Mouse (Mus musculus) kidney, embryonic 14.5 days (tissue): ENCODE results near the gene Mpo. TPM values are rescaled to one million over a fixed set of nuclear protein-coding genes. Genes with fewer than 3 reads are reported as not detected.

ENCODE experiments used
- ATAC-seq: fragments of 200-750 bp; cut with Nextera tagmentation; 2 replicates; pipeline ENCODE4 v1.8.0; 2017; ENCODE audit warnings: moderate number of reproducible peaks, mild to moderate bottlenecking, moderate TSS enrichment, moderate library complexity; ENCODE audit not compliant: low FRiP score, low TSS enrichment
- H3K27ac ChIP-seq: fragments of 300-500 bp; sonication (generic); 2 replicates; pipeline ENCODE4 v1.5.1; 2014; ENCODE audit warnings: low read depth, mild to moderate bottlenecking, low read length, moderate library complexity, mixed read lengths
- H3K27me3 ChIP-seq: fragments of 300-500 bp; sonication (generic); 2 replicates; pipeline ENCODE4 v1.6.1; 2014; ENCODE audit warnings: mild to moderate bottlenecking, low read length; ENCODE audit not compliant: control insufficient read depth, insufficient read depth
- H3K36me3 ChIP-seq: fragments of 300-500 bp; sonication (generic); 2 replicates; pipeline ENCODE4 v1.6.1; 2014; ENCODE audit warnings: low read length, mixed read lengths; ENCODE audit not compliant: control insufficient read depth, insufficient read depth
- H3K4me1 ChIP-seq: fragments of 300-500 bp; sonication (generic); 2 replicates; pipeline ENCODE4 v1.6.1; 2014; ENCODE audit warnings: low read length, mixed read lengths; ENCODE audit not compliant: control insufficient read depth, insufficient read depth
- H3K4me2 ChIP-seq: fragments of 300-500 bp; sonication (generic); replicated peaks from 2 replicates; pipeline ENCODE4 v1.6.1; 2014; ENCODE audit warnings: low read depth, mild to moderate bottlenecking, low read length
- H3K4me3 ChIP-seq: fragments of 300-500 bp; sonication (generic); 2 replicates; pipeline ENCODE4 v1.5.1; 2014; ENCODE audit warnings: mild to moderate bottlenecking, low read length
- H3K9ac ChIP-seq: fragments of 300-500 bp; sonication (generic); 2 replicates; pipeline ENCODE4 v1.6.1; 2014; ENCODE audit warnings: low read depth, mild to moderate bottlenecking, low read length, moderate library complexity
- H3K9me3 ChIP-seq: fragments of 300-500 bp; sonication (generic); 2 replicates; pipeline ENCODE4 v1.6.1; 2016; ENCODE audit warnings: low read length; ENCODE audit not compliant: control insufficient read depth
- WGBS: fragments of 180-500 bp; shearing (Covaris S2); extraction: QIAGEN DNeasy Blood & Tissue Kit; methylation state at CpG from one replicate; pipeline ENCODE4 v1.1.7; 2014; 5-methylcytosine and 5-hydroxymethylcytosine counted together
- microRNA counts: library from miRNA; unstranded; fragments of <30 nt; microRNA quantifications from one replicate; lab custom pipeline; 2017
- microRNA-seq: library from miRNA; unstranded; fragments of <30 nt; microRNA quantifications from one replicate; pipeline ENCODE4, GENCODE M21; 2016
- polyA plus RNA-seq: library from polyadenylated mRNA; unstranded; fragments of >200 nt; fragmentation: Nextera tagmentation; extraction: Ambion mirVana; gene quantifications from 2 replicates; pipeline ENCODE4 v1.2.1, GENCODE M21; 2014

Gene Mpo
- polyA plus RNA-seq, 1 experiment from 2014 or later = 0.41 TPM

DNA sequence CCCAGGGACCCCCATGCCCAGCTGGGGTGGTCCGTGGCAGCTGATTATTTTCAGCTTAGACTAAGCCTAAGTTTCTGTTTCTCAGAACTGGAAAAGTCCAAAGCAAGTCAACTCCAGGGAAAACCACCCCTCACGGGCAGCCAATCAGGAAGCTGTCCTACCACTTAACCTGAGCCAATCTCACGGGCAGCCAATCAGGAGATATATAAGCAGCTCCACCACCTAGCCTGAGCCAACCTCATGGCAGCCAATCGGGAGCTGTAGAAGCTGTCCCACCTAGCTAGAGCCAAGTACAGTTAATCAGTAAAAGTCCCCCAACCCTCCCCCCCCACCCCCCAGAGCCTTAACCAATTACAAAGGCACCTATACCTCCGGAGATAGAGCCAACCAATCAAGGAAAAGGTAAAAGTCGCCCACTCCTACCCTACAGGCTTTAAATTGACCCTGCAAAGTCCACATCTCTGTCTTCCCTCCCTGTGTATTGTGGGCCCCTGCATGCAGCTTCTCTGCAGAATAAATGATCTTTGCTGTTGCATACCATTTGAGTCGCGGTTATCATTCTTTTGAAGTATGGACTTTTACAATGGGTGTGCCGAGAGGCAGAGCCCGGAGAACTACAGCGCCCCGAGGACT, 53.7 kb downstream of the Mpo start:
- no peak overlapping the region for H3K27ac ChIP-seq
- H3K9ac ChIP-seq = no peak overlapping the region
- H3K4me3 ChIP-seq = no peak overlapping the region
- H3K36me3 ChIP-seq = no peaks in the 10 kb centered on the region
- H3K27me3 ChIP-seq = no peaks in the 10 kb centered on the region
- 86% methylated on average over 12 of the region's 12 CpGs for WGBS
- no peaks in the 10 kb centered on the region for H3K9me3 ChIP-seq
- H3K4me2 ChIP-seq = no peak overlapping the region
- no peak for ATAC-seq
- H3K4me1 ChIP-seq = no peaks in the 10 kb centered on the region

DNA sequence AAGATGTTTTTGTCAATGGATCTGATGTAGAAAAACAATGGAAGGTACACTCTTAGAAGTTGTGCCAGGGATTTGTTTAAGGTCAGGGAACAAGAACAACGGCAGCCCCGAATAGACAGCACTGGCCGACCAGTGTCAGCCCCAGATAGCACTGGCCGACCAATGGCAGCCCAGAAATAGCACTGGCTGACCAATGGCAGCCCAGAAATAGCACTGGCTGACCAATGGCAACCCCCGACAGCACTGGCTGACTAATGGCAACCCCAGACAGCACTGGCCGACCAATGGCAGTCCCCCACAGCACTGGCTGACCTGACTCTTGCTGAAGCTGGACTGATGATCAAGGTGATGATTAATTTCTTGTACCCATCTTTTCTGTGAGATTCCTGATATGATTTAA, 54.5 kb downstream of the Mpo start:
- Histone ChIP-seq H3K27me3 (no peaks in the 10 kb centered on the region), H3K4me2 (no peak overlapping the region), H3K4me1 (no peaks in the 10 kb centered on the region), H3K36me3 (no peaks in the 10 kb centered on the region), H3K27ac (no peak overlapping the region), H3K4me3 (no peak overlapping the region), H3K9ac (no peak overlapping the region), H3K9me3 (no peaks in the 10 kb centered on the region)
- 0 out of 2 replicates have a peak, but pooled peaks have one; percentile 57 for ATAC-seq
- WGBS = 73% methylated on average over 6 of the region's 6 CpGs

DNA sequence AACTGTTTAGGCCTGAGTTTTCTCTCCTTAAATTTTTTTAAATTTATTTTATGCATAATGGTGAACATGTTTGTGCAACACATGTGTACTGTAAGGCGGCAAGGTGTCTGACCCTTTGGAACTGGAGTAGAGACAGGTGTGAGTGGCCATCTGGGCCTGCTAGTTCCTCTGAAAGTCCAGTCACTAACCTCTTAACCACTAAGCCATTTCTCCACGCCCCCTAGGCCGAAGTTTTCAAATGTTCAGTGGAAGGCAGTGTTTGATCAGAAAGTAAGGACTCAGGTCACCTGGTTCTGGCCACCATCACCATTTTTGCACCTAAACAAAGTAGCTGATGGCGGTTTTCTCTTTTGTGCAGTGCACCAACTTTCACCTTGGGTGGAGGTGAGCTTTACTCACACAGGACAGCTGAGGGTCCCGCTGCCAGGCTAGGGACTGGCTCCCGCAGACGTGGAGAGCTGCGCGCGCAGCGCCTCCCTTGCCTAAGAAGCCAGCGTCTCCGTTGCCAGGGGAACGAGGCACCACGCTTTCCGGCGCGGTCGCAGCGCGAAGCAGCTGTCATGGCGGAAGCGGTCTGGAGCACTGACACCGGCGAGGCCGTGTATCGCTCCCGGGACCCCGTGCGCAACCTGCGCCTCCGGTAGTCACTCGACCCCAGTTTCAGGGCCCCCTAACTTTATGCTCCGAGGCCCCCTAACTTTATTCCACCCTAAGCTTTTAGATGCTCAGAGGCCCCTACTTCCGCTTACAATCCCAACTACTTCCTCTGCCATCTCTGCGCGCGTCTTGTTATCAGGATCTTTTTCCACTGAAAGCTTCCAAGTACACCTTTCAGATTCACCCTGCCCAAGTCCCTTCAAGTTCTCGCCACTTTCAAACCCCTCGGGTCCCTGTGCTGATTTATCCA, 59.6 kb downstream of the Mpo start, which contains the start of gene Mks1:
Mks1 (plus strand) TSS at position 526 of the 907 bp plus-strand sequence.
- peak; percentile 95 for ATAC-seq
- 4% methylated on average over 40 of the region's 40 CpGs for WGBS
- Histone ChIP-seq H3K9me3 (no peaks in the 10 kb centered on the region), H3K4me3 (peak within 1 kb of the TSS; percentile 67), H3K36me3 (peaks cover 9% of the 10 kb centered on the region; the same call in 1 of the 2 replicates), H3K27ac (peak within 1 kb of the TSS; percentile 42; the same call in 1 of the 2 replicates), H3K9ac (peak within 1 kb of the TSS; percentile 62), H3K4me2 (peak within 1 kb of the TSS; percentile 75), H3K4me1 (peaks cover 4% of the 10 kb centered on the region; the same call in 1 of the 2 replicates), H3K27me3 (no peaks in the 10 kb centered on the region)

DNA sequence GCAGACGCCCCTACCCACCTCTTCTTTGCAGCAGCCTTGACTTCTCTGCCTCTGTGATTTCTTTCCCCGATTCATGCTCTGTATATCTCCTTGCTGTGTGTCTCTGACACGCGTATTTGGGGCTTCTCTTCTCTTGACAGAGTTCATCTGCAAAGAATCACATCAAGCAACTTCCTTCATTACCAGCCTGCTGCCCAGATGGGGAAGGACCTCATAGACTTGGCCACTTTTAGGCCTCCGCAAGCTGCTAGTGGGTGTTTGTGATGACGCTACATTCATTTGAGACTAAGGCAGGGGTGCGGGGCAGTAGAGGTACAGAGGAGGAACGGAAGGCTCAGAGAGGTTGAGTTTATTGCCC, 60.2 kb downstream of the Mpo start:
- peaks cover 4% of the 10 kb centered on the region; the same call in 1 of the 2 replicates for H3K4me1 ChIP-seq
- H3K9me3 ChIP-seq = no peaks in the 10 kb centered on the region
- H3K9ac ChIP-seq = peak overlapping the region; percentile 62; the same call in 1 of the 2 replicates
- no peaks in the 10 kb centered on the region for H3K27me3 ChIP-seq
- peak overlapping the region; percentile 42; the same call in 1 of the 2 replicates for H3K27ac ChIP-seq
- peaks cover 14% of the 10 kb centered on the region; the same call in 1 of the 2 replicates for H3K36me3 ChIP-seq
- 33% methylated on average over 8 of the region's 8 CpGs for WGBS
- peak overlapping the region; percentile 67 for H3K4me3 ChIP-seq
- ATAC-seq = peak; percentile 9; the same call in 1 of the 2 replicates
- peak overlapping the region; percentile 75 for H3K4me2 ChIP-seq

MicroRNAs encoded within 50 kb of the gene (microRNA counts, 519-probe panel; counts per million panel counts)
- microRNA mmu-miR-142-3p (lab: Ali Mortazavi, UCI) = 5,425 counts per million, percentile 50 among the panel's probes with 10 or more counts
- microRNA mmu-miR-142-5p (lab: Ali Mortazavi, UCI) = 5,179 counts per million, percentile 45 among the panel's probes with 10 or more counts

Small RNAs within 50 kb of the gene (microRNA-seq; reads per million reads assigned to microRNA genes)
- gene Mir142 (not detected), gene Mir142b (not detected)

Other genes with a start within 250 kb of the Mpo start
- gene Gm11492, start 226.9 kb upstream of the Mpo start, polyA plus RNA-seq = not detected in 2 replicates
- 35.6 and 37.9 TPM in 2 replicates for gene Sept4, start 224.7 kb upstream of the Mpo start, polyA plus RNA-seq
- 20.2 and 44.3 TPM in 2 replicates for gene Mtmr4, start 201.4 kb upstream of the Mpo start, polyA plus RNA-seq
- 0.23 and 0.24 TPM in 2 replicates for gene Hsf5, start 176.4 kb upstream of the Mpo start, polyA plus RNA-seq
- 5.9 and 10.4 TPM in 2 replicates for gene Rnf43, start 130.9 kb upstream of the Mpo start, polyA plus RNA-seq
- 188 and 200 TPM in 2 replicates for gene Supt4a, start 56.0 kb upstream of the Mpo start, polyA plus RNA-seq
- gene Tspoap1, start 33.0 kb upstream of the Mpo start, polyA plus RNA-seq = 3.0 and 4.2 TPM in 2 replicates
- gene Lpo, start 34.7 kb downstream of the Mpo start, polyA plus RNA-seq = 0.10 TPM in 1 of 2 replicates, not detected in the other
- gene Mks1, start 59.6 kb downstream of the Mpo start, polyA plus RNA-seq = 10.0 and 15.6 TPM in 2 replicates
- 0.07 and 0.08 TPM in 2 replicates for gene Epx, start 82.0 kb downstream of the Mpo start, polyA plus RNA-seq
- gene Olfr462, start 98.7 kb downstream of the Mpo start, polyA plus RNA-seq = not detected in 2 replicates
- gene Olfr463, start 103.8 kb downstream of the Mpo start, polyA plus RNA-seq = not detected in 2 replicates
- not detected in 2 replicates for gene Olfr464, start 127.4 kb downstream of the Mpo start, polyA plus RNA-seq
- gene Dynll2, start 194.0 kb downstream of the Mpo start, polyA plus RNA-seq = 18.7 and 23.6 TPM in 2 replicates